Mouse (Mus musculus) liver, adult 2 months (tissue): Measurements from ENCODE around the gene Cdc42ep2. TPM values are rescaled to one million over a fixed set of nuclear protein-coding genes. Genes with fewer than 3 reads are reported as not detected.
A peak's percentile ranks its signal among the peaks of the same experiment; 100 is the strongest.
"Not testable (repeated sequence)": the region's sequence is repeated elsewhere in the genome, so short reads cannot be mapped to it uniquely, and the experiment has no call there.

Experiments
- DNase-seq: peaks from one replicate; pipeline ENCODE4 v3.0.0-alpha.2; 2011; ENCODE audit warnings: low read depth, low spot score; ENCODE audit errors: extremely low read depth
- H3K27ac ChIP-seq: fragments of 200-500 bp; replicated peaks from 2 replicates; pipeline ENCODE4 v1.5.1; 2012; ENCODE audit warnings: low read depth, mild to moderate bottlenecking, control low read depth, inconsistent platforms, low read length; ENCODE audit not compliant: insufficient read depth
- H3K27me3 ChIP-seq: fragments of 200-500 bp; 2 replicates; pipeline ENCODE4 v1.6.1; 2012; ENCODE audit warnings: mild to moderate bottlenecking, moderate library complexity, low read length, inconsistent platforms; ENCODE audit not compliant: control insufficient read depth, insufficient read depth
- H3K36me3 ChIP-seq: fragments of 200-500 bp; 2 replicates; pipeline ENCODE4 v1.6.1; 2012; ENCODE audit warnings: low read length, inconsistent platforms; ENCODE audit not compliant: control insufficient read depth, insufficient read depth
- H3K4me1 ChIP-seq: fragments of 200-500 bp; 2 replicates; pipeline ENCODE4 v1.6.1; 2011; ENCODE audit warnings: low read length; ENCODE audit not compliant: control insufficient read depth, insufficient read depth
- H3K4me3 ChIP-seq: fragments of 200-500 bp; 2 replicates; pipeline ENCODE4 v1.5.1; 2011; ENCODE audit warnings: low read depth, mild to moderate bottlenecking, control low read depth, low read length, moderate library complexity; ENCODE audit not compliant: insufficient read depth
- H3K79me2 ChIP-seq: fragments of 200-500 bp; 2 replicates; pipeline ENCODE4 v1.6.1; 2012; ENCODE audit warnings: inconsistent platforms, mild to moderate bottlenecking, low read length, moderate library complexity; ENCODE audit not compliant: control insufficient read depth, insufficient read depth
- H3K9ac ChIP-seq: fragments of 200-500 bp; 2 replicates; pipeline ENCODE4 v1.6.1; 2012; ENCODE audit warnings: low read depth, mild to moderate bottlenecking, control low read depth, inconsistent platforms, low read length
- CTCF ChIP-seq: fragments of 200-500 bp; IDR thresholded peaks from 2 replicates; pipeline ENCODE4 v1.5.1; 2011; ENCODE audit warnings: low read depth, low read length, control low read depth
- POLR2A ChIP-seq: fragments of 200-500 bp; IDR thresholded peaks from 2 replicates; pipeline ENCODE4 v1.6.1; 2011; ENCODE audit warnings: low read length, control low read depth; ENCODE audit not compliant: insufficient read depth; ENCODE audit errors: extremely low read depth
- WGBS: fragments of 180-500 bp; shearing (Covaris S2); methylation state at CpG from one replicate; pipeline ENCODE4 v1.1.7; 2018; 5-methylcytosine and 5-hydroxymethylcytosine counted together
- polyA plus RNA-seq: library from polyadenylated mRNA; depleted of rRNA; stranded (reverse); fragments of >200 nt; gene quantifications from 2 replicates; pipeline ENCODE4 v1.2.3, GENCODE M21; 2012
- total RNA-seq: library from RNA; depleted of rRNA; stranded (reverse); fragments of >200 nt; gene quantifications from 2 replicates; pipeline ENCODE4 v1.2.3, GENCODE M21; 2014

Gene Cdc42ep2
- total and polyA plus RNA-seq, 2 experiments: 1.7 to 2.4 TPM

DNA sequence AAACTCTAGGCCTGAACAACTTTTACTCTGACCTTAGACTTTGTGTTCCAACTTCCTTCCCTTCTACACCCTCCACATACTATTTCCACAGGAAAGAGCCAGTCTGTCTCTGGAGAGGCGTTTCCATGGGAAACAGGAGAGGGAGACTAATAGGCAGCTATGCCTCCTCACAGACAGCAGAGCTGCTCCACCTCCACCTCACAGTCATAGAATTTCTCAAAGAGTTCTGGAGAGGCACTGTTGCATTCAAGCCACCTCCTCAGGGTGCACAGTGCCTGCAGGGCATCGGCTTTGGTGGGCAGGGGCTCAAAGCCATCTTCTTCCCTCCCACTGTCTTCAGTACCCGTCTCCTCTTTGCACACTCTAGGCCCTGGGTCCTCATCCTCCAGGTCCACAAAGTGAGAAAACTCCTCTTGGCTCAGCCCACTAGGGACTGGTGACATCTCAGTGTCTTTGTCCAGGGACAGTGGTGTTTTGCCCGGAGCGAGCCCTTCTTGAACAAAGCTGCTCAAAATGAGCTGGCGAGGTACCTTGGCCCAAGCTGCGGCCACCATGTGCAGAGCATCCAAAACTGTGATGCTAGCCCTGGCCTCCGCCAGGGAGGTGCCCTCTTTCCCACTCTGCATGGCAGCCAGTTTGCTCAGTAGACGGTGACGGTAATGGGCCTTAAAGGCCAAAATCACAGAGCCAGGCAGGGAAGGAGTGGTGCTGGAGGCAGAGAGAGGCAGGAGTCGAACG, 32.9 kb downstream of the Cdc42ep2 start:
- H3K79me2 ChIP-seq: no peaks in the 10 kb centered on the region
- no peak overlapping the region for H3K9ac ChIP-seq
- peaks cover 3% of the 10 kb centered on the region; the same call in 1 of the 2 replicates for H3K36me3 ChIP-seq
- TF ChIP-seq CTCF (no peak), POLR2A (no peak)
- no peaks in the 10 kb centered on the region for H3K27me3 ChIP-seq
- H3K4me3 ChIP-seq: no peak overlapping the region
- WGBS: 96% methylated on average over 12 of the region's 12 CpGs
- H3K4me1 ChIP-seq: peaks cover 18% of the 10 kb centered on the region
- DNase-seq: no peak
- no peak overlapping the region for H3K27ac ChIP-seq

DNA sequence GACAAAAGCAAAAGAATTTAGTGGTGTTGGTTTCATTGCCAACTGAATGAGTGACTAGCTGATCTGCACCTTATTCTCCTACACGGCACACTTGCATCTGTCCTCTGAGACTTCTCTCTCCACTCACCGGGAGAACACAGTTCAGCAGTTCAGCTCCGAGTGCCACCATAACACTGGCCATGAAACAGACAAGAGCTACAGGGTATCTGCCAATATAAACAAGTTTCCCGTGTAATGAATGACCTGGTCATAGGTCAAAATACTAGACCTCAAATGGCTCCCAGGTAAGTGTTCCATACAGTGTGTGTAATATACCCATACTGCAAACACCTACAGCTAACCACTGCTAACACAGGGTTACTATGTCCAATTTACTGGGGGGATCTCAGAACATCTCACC, 35.4 kb downstream of the Cdc42ep2 start:
- H3K27ac ChIP-seq: no peak overlapping the region
- no peak overlapping the region for H3K4me3 ChIP-seq
- WGBS: 14% methylated on average over 4 of the region's 4 CpGs
- no peak overlapping the region for H3K9ac ChIP-seq
- TF ChIP-seq CTCF (no peak), POLR2A (no peak)
- no peaks in the 10 kb centered on the region for H3K27me3 ChIP-seq
- DNase-seq: peak; percentile 97
- no peaks in the 10 kb centered on the region for H3K79me2 ChIP-seq
- peaks cover 19% of the 10 kb centered on the region for H3K4me1 ChIP-seq
- no peaks in the 10 kb centered on the region for H3K36me3 ChIP-seq

DNA sequence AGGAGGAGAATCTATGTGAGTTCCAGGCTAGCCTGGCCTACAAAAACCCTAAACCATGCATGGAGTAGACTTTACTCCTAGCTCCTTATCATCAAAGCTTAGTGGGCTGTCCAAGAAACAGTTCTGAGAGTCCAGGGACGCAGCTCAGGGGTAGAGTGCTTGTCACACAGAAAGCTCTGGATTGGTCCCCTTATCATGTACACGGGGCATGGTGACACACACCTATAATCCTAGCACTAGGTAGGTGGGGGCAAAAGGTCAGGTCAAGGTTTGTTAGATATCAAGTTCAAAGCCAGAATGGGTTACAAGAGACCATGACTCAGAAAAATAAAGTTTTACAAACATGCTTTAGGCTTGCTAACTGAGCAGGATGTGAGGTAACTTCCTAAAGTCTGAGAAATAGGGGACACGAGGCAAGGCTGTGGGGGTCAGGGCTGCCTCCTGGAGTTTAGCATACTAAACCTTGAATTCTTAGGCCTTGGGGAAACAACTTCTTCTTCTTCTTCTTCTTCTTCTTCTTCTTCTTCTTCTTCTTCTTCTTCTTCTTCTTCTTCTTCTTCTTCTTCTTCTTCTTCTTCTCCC, 37.3 kb downstream of the Cdc42ep2 start:
- Histone ChIP-seq H3K27ac (no peak overlapping the region), H3K36me3 (peaks cover 4% of the 10 kb centered on the region; the same call in 1 of the 2 replicates), H3K4me1 (peaks cover 18% of the 10 kb centered on the region), H3K9ac (no peak overlapping the region), H3K79me2 (no peaks in the 10 kb centered on the region), H3K27me3 (no peaks in the 10 kb centered on the region), H3K4me3 (no peak overlapping the region)
- TF ChIP-seq CTCF (no peak), POLR2A (no peak)
- peak; percentile 80 for DNase-seq
- 20% methylated on average over 3 of the region's 3 CpGs for WGBS

DNA sequence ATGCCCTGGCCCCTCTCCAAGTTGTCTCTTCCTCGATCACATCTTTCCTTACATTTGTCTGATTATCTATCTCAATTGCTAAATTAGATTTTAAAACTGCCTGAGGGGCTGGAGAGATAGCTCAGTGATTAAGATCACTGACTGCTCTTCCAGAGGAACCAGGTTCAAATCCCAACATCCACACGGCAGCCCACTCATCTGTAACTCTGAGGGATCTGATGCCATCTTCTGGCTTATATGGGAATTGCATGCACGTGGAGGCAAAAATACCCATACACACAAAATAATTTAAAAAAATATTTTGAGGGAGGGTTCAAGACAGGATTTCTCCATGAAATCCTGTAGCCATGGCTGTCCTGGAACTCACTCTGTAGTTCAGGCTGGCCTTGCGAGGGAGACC, 38.8 kb downstream of the Cdc42ep2 start:
- TF ChIP-seq CTCF (0 out of 2 replicates have a peak, but pooled peaks have one; percentile 11), POLR2A (no peak)
- Histone ChIP-seq H3K4me1 (peaks cover 20% of the 10 kb centered on the region), H3K27ac (no peak overlapping the region), H3K79me2 (no peaks in the 10 kb centered on the region), H3K4me3 (no peak overlapping the region), H3K9ac (no peak overlapping the region), H3K27me3 (no peaks in the 10 kb centered on the region), H3K36me3 (peaks cover 4% of the 10 kb centered on the region; the same call in 1 of the 2 replicates)
- 77% methylated on average over 4 of the region's 4 CpGs for WGBS
- no peak for DNase-seq

DNA sequence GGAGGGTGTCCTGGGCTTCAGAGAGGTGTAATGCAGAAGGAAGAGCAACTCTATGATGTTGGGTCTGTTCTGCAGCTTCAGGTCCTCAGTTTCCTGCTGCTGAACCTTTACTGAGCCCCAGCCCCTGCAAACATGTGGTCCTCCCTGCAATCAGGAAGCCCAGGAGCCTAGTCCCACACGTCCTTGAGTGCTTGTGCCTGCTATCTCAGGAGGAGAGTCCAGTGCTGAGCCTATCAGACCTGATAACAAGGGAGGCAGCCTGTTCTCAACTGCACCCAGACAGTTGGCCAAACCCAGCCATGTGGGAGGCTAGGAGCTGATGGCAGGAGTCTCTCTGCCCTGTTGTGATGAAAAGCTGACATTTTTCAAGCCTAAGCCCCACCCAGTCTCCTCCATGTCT, 40.7 kb downstream of the Cdc42ep2 start:
- H3K9ac ChIP-seq: no peak overlapping the region
- DNase-seq: no peak
- peaks cover 32% of the 10 kb centered on the region for H3K4me1 ChIP-seq
- WGBS: 77% methylated on average over 1 of the region's 1 CpGs
- no peaks in the 10 kb centered on the region for H3K27me3 ChIP-seq
- no peak overlapping the region for H3K27ac ChIP-seq
- H3K79me2 ChIP-seq: peaks cover 11% of the 10 kb centered on the region; the same call in 1 of the 2 replicates
- peaks cover 4% of the 10 kb centered on the region; the same call in 1 of the 2 replicates for H3K36me3 ChIP-seq
- no peak overlapping the region for H3K4me3 ChIP-seq
- TF ChIP-seq POLR2A (no peak), CTCF (no peak)

DNA sequence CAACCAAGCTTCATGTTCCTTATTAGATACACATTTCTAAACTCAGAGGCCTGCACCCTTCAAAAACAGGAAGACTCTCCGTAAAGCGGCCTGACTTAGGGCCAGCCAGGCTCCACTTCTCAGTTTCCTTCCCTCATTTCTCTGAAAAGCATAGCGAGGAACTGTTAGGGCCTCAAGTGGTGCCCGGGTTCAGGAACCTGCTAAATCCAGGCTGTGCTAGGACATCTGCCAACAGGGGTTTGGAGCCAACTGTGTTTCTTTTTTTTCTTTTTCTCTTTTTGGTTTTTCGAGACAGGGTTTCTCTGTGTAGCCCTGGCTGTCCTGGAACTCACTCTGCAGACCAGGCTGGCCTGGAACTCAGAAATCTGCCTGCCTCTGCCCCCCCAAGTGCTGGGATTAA, 42.5 kb downstream of the Cdc42ep2 start:
- H3K4me1 ChIP-seq: peaks cover 31% of the 10 kb centered on the region
- H3K27ac ChIP-seq, H3K9ac ChIP-seq, H3K36me3 ChIP-seq, H3K27me3 ChIP-seq, H3K4me3 ChIP-seq: not testable (repeated sequence)
- DNase-seq: peak; percentile 61
- H3K79me2 ChIP-seq: peaks cover 12% of the 10 kb centered on the region; the same call in 1 of the 2 replicates
- WGBS: 38% methylated on average over 5 of the region's 5 CpGs
